Mouse (Mus musculus) erythroblast, embryonic 14.5 days (primary cell): Measurements from ENCODE around the gene Cyp4f37. TPM values are rescaled to one million over a fixed set of nuclear protein-coding genes. Genes with fewer than 3 reads are reported as not detected.
"Not testable (repeated sequence)": the region's sequence is repeated elsewhere in the genome, so short reads cannot be mapped to it uniquely, and the experiment has no call there.

Experiments used
- H3K27me3 ChIP-seq: 2 replicates; pipeline ENCODE4 v1.6.1; 2012; ENCODE audit warnings: inconsistent platforms; ENCODE audit not compliant: control insufficient read depth
- H3K36me3 ChIP-seq: 2 replicates; pipeline ENCODE4 v1.6.1; 2012; ENCODE audit warnings: mild to moderate bottlenecking, inconsistent platforms; ENCODE audit not compliant: control insufficient read depth
- H3K4me1 ChIP-seq: 2 replicates; pipeline ENCODE4 v1.6.1; 2012; ENCODE audit warnings: inconsistent platforms; ENCODE audit not compliant: control insufficient read depth
- H3K4me3 ChIP-seq: replicated peaks from 2 replicates; pipeline ENCODE3; 2012; ENCODE audit warnings: moderate library complexity, mild to moderate bottlenecking, inconsistent platforms
- H3K9me3 ChIP-seq: 2 replicates; pipeline ENCODE4 v1.6.1; 2012; ENCODE audit warnings: low read length, inconsistent platforms, mixed read lengths; ENCODE audit not compliant: control insufficient read depth
- GATA1 ChIP-seq: IDR thresholded peaks from 2 replicates; pipeline ENCODE4 v1.6.1; 2012; ENCODE audit warnings: low read length, inconsistent platforms, mixed read lengths
- TAL1 ChIP-seq: IDR thresholded peaks from 3 replicates; pipeline ENCODE4 v1.6.1; 2012; ENCODE audit warnings: low read length, inconsistent platforms, mixed read lengths
- polyA plus RNA-seq: library from polyadenylated mRNA; stranded (reverse); fragments of >175 nt; gene quantifications from 2 replicates; pipeline ENCODE4 v1.2.3, GENCODE M21; 2012

Cyp4f37 gene
- not detected in 2 replicates for polyA plus RNA-seq

GRCm38 (mm10) chr17:32621018-32621417 is at the start of gene Cyp4f37:
Gene Cyp4f37, plus strand, starts transcription at chr17:32621309.
- H3K4me1 ChIP-seq, H3K36me3 ChIP-seq, H3K9me3 ChIP-seq, H3K27me3 ChIP-seq, H3K4me3 ChIP-seq: not testable (repeated sequence)

GRCm38 (mm10) chr17:32573286-32573685 is 47.8 kb upstream of the Cyp4f37 start:
- not testable (repeated sequence) for H3K27me3 ChIP-seq, H3K36me3 ChIP-seq, H3K9me3 ChIP-seq, H3K4me3 ChIP-seq, H3K4me1 ChIP-seq

- TF ChIP-seq TAL1 (no peak), GATA1 (no peak)
- H3K36me3 ChIP-seq: no peaks in the 10 kb centered on the region
- H3K27me3 ChIP-seq: no peaks in the 10 kb centered on the region
- H3K9me3 ChIP-seq: no peaks in the 10 kb centered on the region; the same call in 1 of the 2 replicates
- H3K4me3 ChIP-seq: no peak overlapping the region
- H3K4me1 ChIP-seq: no peaks in the 10 kb centered on the region
Measured at GRCm38 (mm10) chr17:32577496-32578186, 43.5 kb upstream of the Cyp4f37 start.

- Histone ChIP-seq H3K27me3 (no peaks in the 10 kb centered on the region), H3K4me1 (no peaks in the 10 kb centered on the region), H3K4me3 (no peak overlapping the region), H3K36me3 (no peaks in the 10 kb centered on the region), H3K9me3 (peaks cover 3% of the 10 kb centered on the region; the same call in 1 of the 2 replicates)
- TF ChIP-seq GATA1 (no peak), TAL1 (no peak)
Measured at GRCm38 (mm10) chr17:32596494-32596893, 24.6 kb upstream of the Cyp4f37 start.

GRCm38 (mm10) chr17:32608055-32608454 is 13.1 kb upstream of the Cyp4f37 start:
- Histone ChIP-seq H3K36me3 (no peaks in the 10 kb centered on the region), H3K4me1 (no peaks in the 10 kb centered on the region), H3K4me3 (no peak overlapping the region), H3K27me3 (no peaks in the 10 kb centered on the region), H3K9me3 (no peaks in the 10 kb centered on the region)
- TF ChIP-seq GATA1: no peak
- no peak for TF ChIP-seq TAL1

GRCm38 (mm10) chr17:32610231-32610630 is 10.9 kb upstream of the Cyp4f37 start:
- H3K27me3 ChIP-seq, H3K4me3 ChIP-seq, H3K4me1 ChIP-seq, H3K9me3 ChIP-seq, H3K36me3 ChIP-seq: not testable (repeated sequence)

GRCm38 (mm10) chr17:32610896-32611295 is 10.2 kb upstream of the Cyp4f37 start:
- Histone ChIP-seq H3K4me3 (no peak overlapping the region), H3K9me3 (no peaks in the 10 kb centered on the region), H3K27me3 (no peaks in the 10 kb centered on the region), H3K36me3 (no peaks in the 10 kb centered on the region), H3K4me1 (no peaks in the 10 kb centered on the region)
- no peak for TF ChIP-seq TAL1
- no peak for TF ChIP-seq GATA1

GRCm38 (mm10) chr17:32612417-32612816 is 8.7 kb upstream of the Cyp4f37 start:
- H3K36me3 ChIP-seq: no peaks in the 10 kb centered on the region
- H3K4me3 ChIP-seq: no peak overlapping the region
- no peaks in the 10 kb centered on the region for H3K27me3 ChIP-seq
- H3K9me3 ChIP-seq: no peaks in the 10 kb centered on the region
- H3K4me1 ChIP-seq: no peaks in the 10 kb centered on the region
- TF ChIP-seq TAL1 (no peak), GATA1 (no peak)

GRCm38 (mm10) chr17:32617252-32617651 is 3.9 kb upstream of the Cyp4f37 start:
- H3K9me3 ChIP-seq: peaks cover 7% of the 10 kb centered on the region
- H3K4me3 ChIP-seq: no peak overlapping the region
- H3K36me3 ChIP-seq: no peaks in the 10 kb centered on the region
- H3K4me1 ChIP-seq: no peaks in the 10 kb centered on the region
- TF ChIP-seq GATA1 (no peak), TAL1 (no peak)
- no peaks in the 10 kb centered on the region for H3K27me3 ChIP-seq

- not testable (repeated sequence) for H3K4me1 ChIP-seq, H3K9me3 ChIP-seq, H3K27me3 ChIP-seq, H3K4me3 ChIP-seq, H3K36me3 ChIP-seq
Measured at GRCm38 (mm10) chr17:32629726-32630125, 8.6 kb downstream of the Cyp4f37 start.
